Mouse (Mus musculus) CD4-positive, CD25-positive, alpha-beta regulatory T cell, adult 4 months (primary cell): Measurements from ENCODE around the gene Csn1s2a. TPM values are rescaled to one million over a fixed set of nuclear protein-coding genes. Genes with fewer than 3 reads are reported as not detected.
"Not testable (repeated sequence)": the region's sequence is repeated elsewhere in the genome, so short reads cannot be mapped to it uniquely, and the experiment has no call there.

ENCODE experiments used
- ATAC-seq: one replicate; pipeline ENCODE4 v1.8.0; 2017
- polyA plus RNA-seq, 2 experiments: library from polyadenylated mRNA; unstranded; fragments of 100-300 nt; shearing (Covaris generic); gene quantifications; one replicate each; pipeline ENCODE4 v1.2.1; 2017

The Csn1s2a gene
- polyA plus RNA-seq = not detected

GRCm38 (mm10) chr5:87774267-87774666, at the start of gene Csn1s2a:
Csn1s2a (plus strand) TSS chr5:87774567.
- no peak for ATAC-seq

GRCm38 (mm10) chr5:87734821-87735220, 39.5 kb upstream of the Csn1s2a start:
- no peak for ATAC-seq

- ATAC-seq = no peak
These were observed 20.9 kb upstream of the Csn1s2a start for GRCm38 (mm10) chr5:87753471-87753870.

GRCm38 (mm10) chr5:87764546-87764945, 9.8 kb upstream of the Csn1s2a start:
- no peak for ATAC-seq

GRCm38 (mm10) chr5:87772151-87772550, 2.2 kb upstream of the Csn1s2a start:
- ATAC-seq = not testable (repeated sequence)

- no peak for ATAC-seq
These were observed 8.4 kb downstream of the Csn1s2a start for GRCm38 (mm10) chr5:87782731-87783130.

GRCm38 (mm10) chr5:87807782-87808181, 33.4 kb downstream of the Csn1s2a start, which contains the start of gene Csn1s2b:
Csn1s2b (plus strand) TSS chr5:87808082.
- no peak for ATAC-seq

GRCm38 (mm10) chr5:87809253-87809652, 34.9 kb downstream of the Csn1s2a start:
- ATAC-seq = no peak

GRCm38 (mm10) chr5:87825386-87825785, 51.0 kb downstream of the Csn1s2a start, which contains the start of gene Prr27:
Prr27 (plus strand) TSS chr5:87825686.
- ATAC-seq = no peak

Other genes starting within 250 kb of the Csn1s2a start
- gene Sult1b1, start 236.4 kb upstream of the Csn1s2a start, polyA plus RNA-seq = not detected
- not detected for gene Sult1d1, start 205.5 kb upstream of the Csn1s2a start, polyA plus RNA-seq
- gene Sult1e1, start 183.0 kb upstream of the Csn1s2a start, polyA plus RNA-seq = not detected
- gene Csn1s1, start 108.4 kb upstream of the Csn1s2a start, polyA plus RNA-seq = not detected
- gene Csn2, start 74.9 kb upstream of the Csn1s2a start, polyA plus RNA-seq = not detected
- under 1 TPM in 1 of 2 experiments, not detected in 1; 0.40 TPM for gene Csn1s2b, start 33.5 kb downstream of the Csn1s2a start, polyA plus RNA-seq
- not detected for gene Prr27, start 51.1 kb downstream of the Csn1s2a start, polyA plus RNA-seq
- not detected for gene Odam, start 110.5 kb downstream of the Csn1s2a start, polyA plus RNA-seq
- gene Csn3, start 151.0 kb downstream of the Csn1s2a start, polyA plus RNA-seq = not detected
- not detected for gene 2310003L06Rik, start 194.9 kb downstream of the Csn1s2a start, polyA plus RNA-seq
- not detected for gene Gm28434, start 194.9 kb downstream of the Csn1s2a start, polyA plus RNA-seq
- not detected for gene Cabs1, start 204.9 kb downstream of the Csn1s2a start, polyA plus RNA-seq
- not detected for gene Smr3a, start 228.0 kb downstream of the Csn1s2a start, polyA plus RNA-seq